Mouse (Mus musculus) cerebellum, adult 2 months (tissue): ENCODE measurements at regions not wholly inside any gene's neighbourhood (a gene's known extent, or its start where the extent isn't known, plus 50 kb on each side); places are given as distances from the start of the nearest gene placed in this dataset.
"Not testable (repeated sequence)": the region's sequence is repeated elsewhere in the genome, so short reads cannot be mapped to it uniquely, and the experiment has no call there.

Experiments
- DNase-seq, 2 experiments: peaks; one replicate each; pipeline ENCODE4 v3.0.0; 2021
- H3K27ac ChIP-seq: fragments of 200-500 bp; 2 replicates; pipeline ENCODE4 v1.5.1; 2012; ENCODE audit warnings: low read length, control low read depth, inconsistent platforms; ENCODE audit not compliant: insufficient read depth
- H3K27me3 ChIP-seq: fragments of 200-500 bp; 2 replicates; pipeline ENCODE4 v1.6.1; 2012; ENCODE audit warnings: inconsistent platforms, mild to moderate bottlenecking, low read length, moderate library complexity; ENCODE audit not compliant: control insufficient read depth, insufficient read depth
- H3K4me1 ChIP-seq: fragments of 200-500 bp; 2 replicates; pipeline ENCODE4 v1.6.1; 2011; ENCODE audit warnings: low read length; ENCODE audit not compliant: control insufficient read depth, insufficient read depth
- H3K4me3 ChIP-seq: fragments of 200-500 bp; replicated peaks from 2 replicates; pipeline ENCODE3; 2011; ENCODE audit warnings: mild to moderate bottlenecking, low read depth, low read length, control low read depth; ENCODE audit not compliant: insufficient read depth
- CTCF ChIP-seq: fragments of 200-500 bp; IDR thresholded peaks from 2 replicates; pipeline ENCODE4 v1.5.1; 2011; ENCODE audit warnings: low read depth, mild to moderate bottlenecking, control low read depth, low read length, moderate library complexity, borderline replicate concordance; ENCODE audit not compliant: insufficient read depth
- POLR2A ChIP-seq: fragments of 200-500 bp; IDR thresholded peaks from 2 replicates; pipeline ENCODE4 v1.6.1; 2011; ENCODE audit warnings: low read length, control low read depth, borderline replicate concordance; ENCODE audit not compliant: insufficient read depth
- WGBS: fragments of 180-500 bp; shearing (Covaris S2); methylation state at CpG from one replicate; pipeline ENCODE4 v1.1.7; 2018; 5-methylcytosine and 5-hydroxymethylcytosine counted together

DNA sequence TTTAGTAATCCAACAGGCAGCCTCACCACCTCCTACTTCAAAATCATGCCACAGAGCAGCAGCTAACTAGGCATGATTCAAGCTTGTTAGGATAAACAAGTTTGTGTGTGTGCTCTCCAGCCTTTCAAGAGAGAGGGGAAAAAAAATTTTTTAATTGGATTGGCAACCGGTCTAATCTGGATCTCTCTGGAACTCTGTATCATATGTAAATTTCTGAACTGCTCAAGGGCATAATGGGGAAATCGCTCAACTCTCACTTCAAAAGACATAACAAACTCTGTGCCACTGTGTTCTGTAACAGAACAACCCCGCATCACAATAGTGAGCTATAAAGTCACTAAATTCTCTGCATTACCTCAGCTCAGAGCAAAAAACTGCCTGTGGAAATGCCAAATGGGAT, 147.9 kb upstream of the Krtap11-1 start:
- H3K4me3 ChIP-seq = no peak overlapping the region
- DNase-seq = no peak
- no peaks in the 10 kb centered on the region for H3K27me3 ChIP-seq
- H3K4me1 ChIP-seq = no peaks in the 10 kb centered on the region
- TF ChIP-seq POLR2A (no peak), CTCF (no peak)
- 79% methylated on average over 3 of the region's 3 CpGs for WGBS
- H3K27ac ChIP-seq = no peak overlapping the region

DNA sequence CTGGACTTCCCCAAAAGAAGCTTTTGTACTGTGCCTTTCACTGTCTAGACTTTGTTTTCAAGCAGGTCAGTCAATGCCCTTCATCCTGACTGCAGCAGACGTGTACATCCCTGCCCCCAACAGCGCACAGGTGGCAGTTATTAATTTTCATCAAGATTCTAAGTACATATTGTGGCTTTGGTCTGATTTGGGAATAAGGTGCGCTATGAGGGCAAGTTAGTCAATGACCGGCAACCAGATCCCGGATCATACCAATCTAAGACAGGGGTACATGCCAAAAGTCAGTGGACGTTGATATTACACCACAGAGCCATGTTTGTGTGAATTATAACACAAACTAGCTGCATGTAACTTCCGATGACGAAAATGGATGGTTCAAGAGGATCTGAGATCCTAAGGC, 144.7 kb upstream of the Krtap11-1 start:
- not testable (repeated sequence) for H3K4me1 ChIP-seq, H3K27me3 ChIP-seq, H3K27ac ChIP-seq, H3K4me3 ChIP-seq, DNase-seq
- WGBS = 88% methylated on average over 8 of the region's 8 CpGs

DNA sequence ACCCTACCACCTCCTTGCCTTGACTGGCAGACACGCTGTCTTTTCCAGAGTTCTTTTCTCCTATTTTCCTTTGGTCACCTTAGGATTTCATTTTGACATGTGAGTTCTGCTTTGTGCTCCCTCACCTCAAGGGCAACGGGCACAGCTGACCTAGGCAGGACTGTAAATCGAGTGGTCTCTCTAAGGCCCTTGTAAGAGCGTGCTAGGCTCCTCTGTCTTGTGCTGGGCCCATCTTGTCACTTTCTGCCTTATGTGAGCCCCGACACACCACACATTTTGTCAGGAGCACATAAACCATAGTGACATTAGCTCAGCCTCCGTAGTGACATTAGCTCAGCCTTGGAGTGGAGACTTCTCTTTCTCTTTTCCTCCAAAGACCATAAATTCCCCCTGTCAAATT, 133.3 kb upstream of the Krtap11-1 start:
- Histone ChIP-seq H3K4me1 (no peaks in the 10 kb centered on the region), H3K4me3 (no peak overlapping the region), H3K27ac (no peak overlapping the region), H3K27me3 (no peaks in the 10 kb centered on the region)
- DNase-seq = no peak
- TF ChIP-seq CTCF (no peak), POLR2A (no peak)
- WGBS = 95% methylated on average over 6 of the region's 6 CpGs

DNA sequence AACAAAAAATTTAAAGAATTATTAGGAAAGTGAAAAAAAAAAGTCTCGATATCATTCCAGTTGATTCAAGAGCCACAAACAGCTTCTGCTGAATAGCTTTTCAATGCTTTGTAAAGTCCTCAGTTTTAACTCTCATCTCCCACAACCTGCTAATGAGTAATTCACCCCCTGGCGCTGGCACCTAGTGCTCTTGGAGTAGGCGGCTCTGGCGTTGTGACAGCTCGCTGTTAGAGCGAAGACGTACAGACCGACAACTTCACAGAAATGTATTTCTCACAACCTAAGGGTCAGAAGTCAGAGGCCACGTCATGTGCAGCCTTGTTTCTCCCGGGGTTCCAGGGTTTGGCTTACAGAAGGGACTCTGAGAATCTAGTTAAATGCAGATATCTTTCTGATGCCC, 132.2 kb upstream of the Krtap11-1 start:
- DNase-seq = no peak
- no peaks in the 10 kb centered on the region for H3K27me3 ChIP-seq
- 63% methylated on average over 10 of the region's 10 CpGs for WGBS

DNA sequence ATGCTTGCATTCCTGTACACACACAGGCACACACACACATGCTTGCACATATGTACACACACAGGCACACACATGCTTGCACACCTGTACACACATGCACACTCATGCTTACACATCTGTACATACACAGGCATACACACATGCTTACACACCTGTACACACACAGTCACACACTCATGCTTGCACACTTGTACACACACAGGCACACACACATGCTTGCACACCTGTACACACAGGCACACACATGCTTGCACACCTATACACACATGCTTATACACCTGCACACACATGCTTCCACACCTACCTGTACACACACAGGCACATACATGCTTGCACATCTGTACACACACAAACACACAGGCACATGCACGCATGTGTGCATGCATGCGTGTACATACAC, 131.4 kb upstream of the Krtap11-1 start:
- TF ChIP-seq POLR2A (no peak), CTCF (no peak)
- no peak overlapping the region for H3K27ac ChIP-seq
- DNase-seq = no peak
- WGBS = 94% methylated on average over 2 of the region's 2 CpGs
- H3K4me3 ChIP-seq = no peak overlapping the region
- no peaks in the 10 kb centered on the region for H3K4me1 ChIP-seq
- H3K27me3 ChIP-seq = no peaks in the 10 kb centered on the region

More for the DNA sequence above, 132.2 kb upstream of the Krtap11-1 start:
- Histone ChIP-seq H3K27ac (no peak overlapping the region), H3K4me3 (no peak overlapping the region), H3K4me1 (no peaks in the 10 kb centered on the region)
- TF ChIP-seq CTCF (no peak), POLR2A (no peak)

DNA sequence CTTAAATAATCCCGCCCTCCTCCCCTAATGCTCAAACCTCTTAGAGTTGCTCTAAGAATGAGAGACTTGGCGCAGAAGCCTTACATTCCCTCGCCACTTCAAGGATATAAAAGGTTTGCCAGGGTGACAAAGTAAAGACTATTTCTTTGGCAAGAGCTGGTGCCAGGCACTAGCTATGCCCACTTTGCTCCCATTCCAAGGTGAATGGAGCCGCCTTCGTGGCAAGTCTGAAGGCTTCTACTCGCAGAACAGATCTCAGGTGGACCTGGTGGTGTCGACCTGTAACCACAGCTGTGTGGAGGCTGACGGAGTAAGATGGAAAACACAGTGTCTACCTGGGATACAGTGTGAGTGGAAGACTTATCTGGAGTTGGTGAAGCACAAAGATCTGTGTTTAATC, 130.8 kb upstream of the Krtap11-1 start:
- Histone ChIP-seq H3K4me1 (no peaks in the 10 kb centered on the region), H3K27ac (no peak overlapping the region), H3K4me3 (no peak overlapping the region), H3K27me3 (no peaks in the 10 kb centered on the region)
- 84% methylated on average over 8 of the region's 8 CpGs for WGBS
- DNase-seq = no peak
- TF ChIP-seq CTCF (no peak), POLR2A (no peak)

DNA sequence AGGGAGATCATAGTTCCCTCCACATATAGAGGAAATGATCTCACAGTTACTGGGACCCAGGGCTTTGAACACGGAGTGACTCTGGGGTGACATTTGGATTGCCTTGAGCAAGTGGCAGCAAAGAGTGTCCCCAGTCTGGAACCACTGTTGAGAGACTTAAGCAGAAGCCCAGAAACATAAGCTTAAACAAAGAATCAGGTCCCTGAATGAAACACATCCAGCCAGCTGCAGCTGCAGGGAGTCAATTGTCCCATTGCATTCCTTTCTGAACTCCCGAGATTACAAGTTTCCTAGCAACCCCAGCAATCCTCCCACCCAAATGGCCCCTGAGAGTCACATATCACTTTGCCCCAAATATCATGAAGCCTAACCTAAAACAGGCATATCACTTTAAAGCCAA, 128.7 kb upstream of the Krtap11-1 start:
- H3K27me3 ChIP-seq = no peaks in the 10 kb centered on the region
- no peak overlapping the region for H3K27ac ChIP-seq
- peaks cover 5% of the 10 kb centered on the region for H3K4me1 ChIP-seq
- TF ChIP-seq POLR2A = no peak
- no peak for TF ChIP-seq CTCF
- H3K4me3 ChIP-seq = no peak overlapping the region
- WGBS = 15% methylated on average over 2 of the region's 2 CpGs
- DNase-seq = no peak

DNA sequence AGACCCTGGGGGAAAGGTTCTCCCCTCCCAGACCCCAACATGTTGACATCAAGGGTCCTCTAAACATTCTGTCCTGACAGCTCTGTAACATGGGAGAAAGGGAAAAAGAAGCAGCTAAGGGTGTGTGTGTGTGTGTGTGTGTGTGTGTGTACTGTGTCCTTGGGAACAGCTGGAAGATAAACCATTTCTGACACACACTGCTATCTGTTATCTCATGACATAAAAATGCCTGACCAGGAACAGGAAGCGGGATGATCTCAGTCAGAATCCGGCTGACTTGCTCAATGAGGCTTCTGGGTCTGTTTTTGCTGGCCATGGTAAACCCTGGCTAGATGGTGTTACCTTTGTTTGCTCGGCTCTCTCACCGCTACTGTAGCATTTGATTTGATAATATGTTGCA, 124.8 kb upstream of the Krtap11-1 start:
- no peak overlapping the region for H3K27ac ChIP-seq
- no peaks in the 10 kb centered on the region for H3K27me3 ChIP-seq
- H3K4me1 ChIP-seq = peaks cover 5% of the 10 kb centered on the region
- no peak for TF ChIP-seq CTCF
- no peak for TF ChIP-seq POLR2A
- DNase-seq = no peak
- 93% methylated on average over 4 of the region's 4 CpGs for WGBS
- H3K4me3 ChIP-seq = no peak overlapping the region

DNA sequence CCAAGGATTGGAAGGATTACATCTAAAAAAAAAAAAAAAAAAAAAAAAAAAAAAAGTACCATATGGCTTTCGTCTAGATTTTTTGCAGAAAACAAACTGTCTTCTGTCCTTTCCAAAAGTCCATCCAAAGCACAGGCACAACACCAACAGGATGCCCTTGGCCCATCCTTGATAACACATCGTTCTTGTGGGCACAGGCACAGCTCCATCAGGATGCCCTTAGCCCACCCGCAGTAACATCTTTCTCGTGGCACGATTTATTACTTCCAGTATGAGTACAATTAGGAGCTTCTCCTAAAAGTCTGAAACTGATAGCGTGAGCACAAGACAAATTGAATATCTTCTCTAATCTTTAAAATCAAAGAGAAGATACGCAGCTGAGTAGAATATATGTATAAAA, 124.4 kb upstream of the Krtap11-1 start:
- Histone ChIP-seq H3K4me3 (no peak overlapping the region), H3K27me3 (no peaks in the 10 kb centered on the region), H3K4me1 (peaks cover 5% of the 10 kb centered on the region), H3K27ac (no peak overlapping the region)
- 41% methylated on average over 7 of the region's 7 CpGs for WGBS
- DNase-seq = no peak
- TF ChIP-seq CTCF (no peak), POLR2A (no peak)
